Mouse (Mus musculus): ENCODE results near the gene Gm7954.
"Not testable (repeated sequence)": the region's sequence is repeated elsewhere in the genome, so short reads cannot be mapped to it uniquely, and the experiment has no call there.

- TF ChIP-seq CTCF (conservative IDR thresholded peaks at IDR 0.05; ENCODE audit: low read length): peak; percentile 21; the same call in 1 of the 2 replicates
- TF ChIP-seq POU5F1 (IDR thresholded peaks at IDR 0.05; ENCODE audit: borderline replicate concordance, low read length): not testable (repeated sequence)
These were observed 27.8 kb downstream of the Gm7954 start for GRCm38 (mm10) chr14:41425393-41426075.

Data from E14TG2a.4 (cell line).